Mouse (Mus musculus) adrenal gland, adult 10 weeks (tissue): Measurements from ENCODE around the gene Krt1. TPM values are rescaled to one million over a fixed set of nuclear protein-coding genes. Genes with fewer than 3 reads are reported as not detected.

Experiments used
- polyA plus RNA-seq: library from polyadenylated mRNA; stranded (reverse); fragments of 350-450 nt; fragmentation: Illumina TruSeq; extraction: RNeasy Lipid Tissue Mini Kit (QIAGEN cat#74804); gene quantifications from one replicate; pipeline ENCODE4 v1.2.3, GENCODE M21; 2014; ENCODE audit warnings: low read depth, low replicate concordance

The Krt1 gene
- polyA plus RNA-seq, result not detected

GRCm38 (mm10) chr15:101850694-101851093 lies at the start of gene Krt1:
TSS of gene Krt1 (minus strand) at chr15:101850794.

GRCm38 (mm10) chr15:101892820-101893219 lies 42.2 kb upstream of the Krt1 start, which contains the start of gene Krt76:
TSS of gene Krt76 (minus strand) at chr15:101892920.

GRCm38 (mm10) chr15:101869431-101869830 lies 18.8 kb upstream of the Krt1 start, which contains the start of gene Krt77:
TSS of gene Krt77 (minus strand) at chr15:101869705.

DNA sequence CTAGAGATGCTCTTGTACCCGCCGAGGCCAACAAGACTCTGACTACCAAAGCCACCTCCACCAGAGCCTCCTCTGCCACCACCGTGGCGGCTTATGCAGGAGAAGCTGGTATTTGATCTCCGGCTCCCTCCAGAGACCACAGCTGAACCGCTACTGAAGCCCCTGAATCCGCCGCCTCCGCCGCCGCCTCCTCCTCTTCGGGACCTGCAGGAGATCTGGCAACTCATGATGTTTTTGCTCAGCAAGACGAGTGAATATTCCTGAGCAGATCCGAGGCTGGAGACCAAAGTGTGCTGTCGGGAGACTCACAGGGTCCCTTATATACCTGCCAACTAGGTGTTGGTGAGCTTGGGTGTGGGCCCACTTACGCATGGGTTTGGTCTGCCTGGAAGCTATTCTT lies 32.7 kb downstream of the Krt1 start, which contains the start of gene Krt2:
Gene Krt2 (minus strand): TSS at position 295 of the 400 bp plus-strand sequence.

GRCm38 (mm10) chr15:101802296-101802835 lies 48.2 kb downstream of the Krt1 start, which contains the start of gene Krt73:
TSS of gene Krt73 (minus strand) at chr15:101802346.

Other genes starting within 250 kb of the Krt1 start
- gene Gm5414, start 222.6 kb downstream of the Krt1 start, polyA plus RNA-seq, result not detected
- gene Gm5478, start 203.4 kb downstream of the Krt1 start, polyA plus RNA-seq, result not detected
- not detected for gene Krt6b, start 170.5 kb downstream of the Krt1 start, polyA plus RNA-seq
- not detected for gene Krt6a, start 156.5 kb downstream of the Krt1 start, polyA plus RNA-seq
- not detected for gene Krt5, start 137.9 kb downstream of the Krt1 start, polyA plus RNA-seq
- not detected for gene Krt71, start 107.7 kb downstream of the Krt1 start, polyA plus RNA-seq
- gene Krt72, start 64.3 kb downstream of the Krt1 start, polyA plus RNA-seq, result not detected
- gene Krt73, start 48.4 kb downstream of the Krt1 start, polyA plus RNA-seq, result not detected
- not detected for gene Krt2, start 32.6 kb downstream of the Krt1 start, polyA plus RNA-seq
- gene Krt77, start 18.9 kb upstream of the Krt1 start, polyA plus RNA-seq, result not detected
- not detected for gene Krt76, start 42.1 kb upstream of the Krt1 start, polyA plus RNA-seq
- not detected for gene Krt4, start 73.9 kb upstream of the Krt1 start, polyA plus RNA-seq
- gene Krt79, start 89.5 kb upstream of the Krt1 start, polyA plus RNA-seq, result not detected
- not detected for gene Krt78, start 103.5 kb upstream of the Krt1 start, polyA plus RNA-seq
- gene Krt8, start 153.7 kb upstream of the Krt1 start, polyA plus RNA-seq, result not detected
- not detected for gene Krt18, start 177.4 kb upstream of the Krt1 start, polyA plus RNA-seq
- gene Eif4b, start 223.0 kb upstream of the Krt1 start, polyA plus RNA-seq, result 196 TPM
- gene Tns2, start 249.6 kb upstream of the Krt1 start, polyA plus RNA-seq, result 31.5 TPM